Mouse (Mus musculus) ES-E14 (cell line): Measurements from ENCODE around the gene Ccdc148.

ENCODE experiments used
- HCFC1 ChIP-seq: IDR thresholded peaks from 2 replicates; pipeline ENCODE4 v1.6.1; 2012; ENCODE audit warnings: low read length, inconsistent platforms, borderline replicate concordance; ENCODE audit not compliant: insufficient read depth
- ZNF384 ChIP-seq: IDR thresholded peaks from 2 replicates; pipeline ENCODE4 v1.6.1; 2012; ENCODE audit warnings: low read depth, low read length, inconsistent platforms

GRCm38 (mm10) chr2:58918351-58918750, 242.1 kb downstream of the Ccdc148 start:
- TF ChIP-seq ZNF384, result no peak
- TF ChIP-seq HCFC1, result no peak
